Mouse (Mus musculus): ENCODE results near the gene Nexn. TPM values are rescaled to one million over a fixed set of nuclear protein-coding genes. Genes with fewer than 3 reads are reported as not detected.
"Not testable (repeated sequence)": the region's sequence is repeated elsewhere in the genome, so short reads cannot be mapped to it uniquely, and the experiment has no call there.

The Nexn gene
- 10 to 100 TPM in 1 of 2 experiments, 1 to 10 TPM in 1; 8.6 to 30.7 TPM for total RNA-seq (2021)
- long read RNA-seq, experiment 1, partial matches to known transcripts: 10 of 17 reads
- long read RNA-seq, experiment 1, other reads (novel, unspliced or antisense): 6 of 17 reads
- long read RNA-seq, experiment 2, partial matches to known transcripts: 1 of 6 reads
- long read RNA-seq, experiment 2, other reads (novel, unspliced or antisense): 5 of 6 reads

- no peak for DNase-seq
Observed at GRCm38 (mm10) chr3:152266036-152266421, at the start of gene Nexn. TSS of gene Nexn (minus strand) at chr3:152266350.

GRCm38 (mm10) chr3:152315613-152316012 is 49.5 kb upstream of the Nexn start:
- DNase-seq: peak; percentile 88

GRCm38 (mm10) chr3:152314666-152315065 is 48.5 kb upstream of the Nexn start:
- not testable (repeated sequence) for DNase-seq

- no peak for DNase-seq
Observed at GRCm38 (mm10) chr3:152309250-152309645, 43.1 kb upstream of the Nexn start.

- DNase-seq: peak; percentile 41
Observed at GRCm38 (mm10) chr3:152308485-152309249, 42.5 kb upstream of the Nexn start.

- DNase-seq: no peak
Observed at GRCm38 (mm10) chr3:152305971-152306370, 39.8 kb upstream of the Nexn start.

GRCm38 (mm10) chr3:152305080-152305479 is 38.9 kb upstream of the Nexn start:
- no peak for DNase-seq

GRCm38 (mm10) chr3:152304093-152304815 is 38.1 kb upstream of the Nexn start:
- DNase-seq: no peak

GRCm38 (mm10) chr3:152302991-152303390 is 36.8 kb upstream of the Nexn start:
- DNase-seq: no peak

GRCm38 (mm10) chr3:152300376-152301337 is 34.5 kb upstream of the Nexn start:
- DNase-seq: no peak

GRCm38 (mm10) chr3:152295896-152296295 is 29.7 kb upstream of the Nexn start:
- no peak for DNase-seq

- no peak for DNase-seq
Observed at GRCm38 (mm10) chr3:152294400-152294799, 28.2 kb upstream of the Nexn start.

GRCm38 (mm10) chr3:152293530-152294181 is 27.5 kb upstream of the Nexn start:
- DNase-seq: no peak

GRCm38 (mm10) chr3:152291895-152292294 is 25.7 kb upstream of the Nexn start:
- no peak for DNase-seq

- DNase-seq: no peak
Observed at GRCm38 (mm10) chr3:152290175-152290798, 24.1 kb upstream of the Nexn start.

GRCm38 (mm10) chr3:152288740-152289139 is 22.6 kb upstream of the Nexn start:
- peak; percentile 79 for DNase-seq

- DNase-seq: no peak
Observed at GRCm38 (mm10) chr3:152288276-152288675, 22.1 kb upstream of the Nexn start.

GRCm38 (mm10) chr3:152287810-152288209 is 21.7 kb upstream of the Nexn start:
- DNase-seq: no peak

- no peak for DNase-seq
Observed at GRCm38 (mm10) chr3:152284759-152285158, 18.6 kb upstream of the Nexn start.

- DNase-seq: no peak
Observed at GRCm38 (mm10) chr3:152284306-152284705, 18.2 kb upstream of the Nexn start.

- no peak for DNase-seq
Observed at GRCm38 (mm10) chr3:152282126-152282525, 16.0 kb upstream of the Nexn start.

All from adrenal gland, postnatal 10 days (tissue).